Mouse (Mus musculus) testis, adult 2 months (tissue): ENCODE results near the gene Hist1h2ad.

Experiments used
- CTCF ChIP-seq: fragments of 200-500 bp; IDR thresholded peaks from 2 replicates; pipeline ENCODE4 v1.5.1; 2012; ENCODE audit warnings: low read depth, mild to moderate bottlenecking, inconsistent platforms, low read length, moderate library complexity; ENCODE audit not compliant: control insufficient read depth, insufficient read depth, insufficient replicate concordance
- POLR2A ChIP-seq: fragments of 200-500 bp; IDR thresholded peaks from 2 replicates; pipeline ENCODE4 v1.6.1; 2012; ENCODE audit warnings: low read depth, mild to moderate bottlenecking, inconsistent platforms, low read length, moderate library complexity; ENCODE audit not compliant: control insufficient read depth

DNA sequence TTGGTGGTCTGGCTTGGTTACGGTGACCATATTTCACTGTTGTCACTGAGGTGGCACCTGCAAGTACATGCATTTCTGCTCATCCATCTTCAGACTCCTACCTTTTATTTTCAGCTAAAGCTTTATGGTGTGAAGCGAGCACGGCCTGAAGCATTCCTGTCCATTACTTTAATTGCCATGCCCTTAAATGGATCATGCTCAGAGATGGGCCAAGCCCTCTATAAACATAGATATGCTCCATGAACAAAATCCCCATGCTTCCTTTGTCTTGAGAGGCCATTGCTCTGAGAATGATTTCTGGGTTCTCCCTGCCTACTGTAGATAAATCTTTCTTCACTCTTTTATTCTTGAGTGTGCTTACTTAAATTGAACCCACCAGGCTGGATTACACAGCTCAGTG, 30.3 kb downstream of the Hist1h2ad start:
- no peak for TF ChIP-seq POLR2A
- no peak for TF ChIP-seq CTCF
